Mouse (Mus musculus) lung, postnatal 4 days (tissue): ENCODE measurements around the gene 4921536K21Rik.

Experiments used
- DNase-seq, 2 experiments: peaks; one replicate each; pipeline ENCODE4 v3.0.0; 2021

Gene 4921536K21Rik

GRCm38 (mm10) chr11:3853481-3854034, 41.3 kb downstream of the 4921536K21Rik start:
- no peak for DNase-seq

- no peak for DNase-seq
Measured at GRCm38 (mm10) chr11:3853031-3853430, 41.9 kb downstream of the 4921536K21Rik start.

- no peak for DNase-seq
Measured at GRCm38 (mm10) chr11:3851872-3852271, 43.0 kb downstream of the 4921536K21Rik start.

- no peak for DNase-seq
Measured at GRCm38 (mm10) chr11:3850746-3851277, 44.1 kb downstream of the 4921536K21Rik start.

- DNase-seq, result no peak
Measured at GRCm38 (mm10) chr11:3850315-3850614, 44.6 kb downstream of the 4921536K21Rik start.

GRCm38 (mm10) chr11:3849469-3850314, 45.2 kb downstream of the 4921536K21Rik start:
- DNase-seq, result no peak

- no peak for DNase-seq
Measured at GRCm38 (mm10) chr11:3846351-3846750, 48.5 kb downstream of the 4921536K21Rik start.

GRCm38 (mm10) chr11:3843943-3844734, 50.8 kb downstream of the 4921536K21Rik start:
- DNase-seq, result no peak
